Mouse (Mus musculus): ENCODE data around the gene Ccdc186. TPM values are rescaled to one million over a fixed set of nuclear protein-coding genes. Genes with fewer than 3 reads are reported as not detected.
"Not testable (repeated sequence)": the region's sequence is repeated elsewhere in the genome, so short reads cannot be mapped to it uniquely, and the experiment has no call there.

The Ccdc186 gene
- polyA plus RNA-seq, 1 experiment from 2014 or later, result 27.9 TPM

DNA sequence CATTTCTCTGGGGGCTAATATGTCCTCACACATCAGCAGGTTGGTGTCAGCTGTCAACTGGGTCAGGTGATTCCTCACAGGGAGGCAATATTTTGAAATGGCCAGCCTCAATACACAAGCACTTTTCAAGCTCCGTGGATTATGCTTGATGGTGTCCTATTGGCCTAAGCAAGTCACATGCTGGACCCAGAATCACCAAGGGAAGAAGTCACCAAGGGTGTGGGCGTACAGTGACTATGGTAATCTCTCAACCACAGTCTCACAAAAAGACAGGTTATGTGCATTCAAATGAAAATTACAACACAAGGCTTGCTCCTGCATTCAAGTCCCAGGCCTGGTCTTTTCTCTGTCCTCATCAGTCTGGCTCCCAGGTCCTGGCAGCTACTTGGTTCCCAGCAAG, 60.3 kb downstream of the Ccdc186 start:
- no peak for DNase-seq (ENCODE audit: low spot score)

DNA sequence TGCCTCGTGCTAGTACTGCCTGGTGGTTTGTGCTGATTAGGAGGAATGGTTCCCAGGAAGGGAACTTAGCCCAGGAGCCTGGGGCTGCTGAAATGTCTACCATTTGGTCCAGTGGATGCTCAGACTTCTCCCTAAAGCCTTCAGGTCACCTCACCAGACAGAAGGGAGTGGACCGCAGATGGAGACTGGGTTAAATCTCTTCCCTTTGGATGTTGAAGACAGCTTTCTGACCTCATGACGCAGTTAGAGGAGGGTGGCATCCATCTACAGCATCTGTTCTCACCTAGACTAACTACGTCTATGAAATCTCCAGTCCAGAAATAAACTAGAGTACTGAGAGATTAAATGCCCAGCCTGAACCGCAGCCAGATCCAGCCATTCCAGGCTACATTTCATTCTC, 60.9 kb downstream of the Ccdc186 start:
- no peak for ATAC-seq
- Histone ChIP-seq H3K4me3 (ENCODE audit: low read depth, low read length) (no peak overlapping the region), H3K27me3 (replicated peaks; ENCODE audit: insufficient read depth, low read length) (no peaks in the 10 kb centered on the region), H3K9ac (replicated peaks; ENCODE audit: low read depth) (no peak overlapping the region), H3K27ac (ENCODE audit: low read length) (no peak overlapping the region), H3K9me3 (ENCODE audit: low read length) (no peaks in the 10 kb centered on the region), H3K4me2 (replicated peaks; ENCODE audit: low read depth, low read length) (no peak overlapping the region), H3K4me1 (ENCODE audit: insufficient read depth, low read depth, low read length) (no peaks in the 10 kb centered on the region), H3K36me3 (ENCODE audit: insufficient read depth, low read length) (no peaks in the 10 kb centered on the region)
- no peak for DNase-seq (ENCODE audit: low spot score)
- 91% methylated on average over 5 of the region's 5 CpGs for WGBS
- TF ChIP-seq CTCF (IDR thresholded peaks at IDR 0.05) (no peak), EP300 (IDR thresholded peaks at IDR 0.05) (no peak)

More for the DNA sequence above, 60.3 kb downstream of the Ccdc186 start:
- H3K36me3 ChIP-seq (ENCODE audit: insufficient read depth, low read length), result no peaks in the 10 kb centered on the region
- 70% methylated on average over 2 of the region's 2 CpGs for WGBS
- H3K27ac ChIP-seq (ENCODE audit: low read length), result no peak overlapping the region
- no peaks in the 10 kb centered on the region for H3K4me1 ChIP-seq (ENCODE audit: insufficient read depth, low read depth, low read length)
- ATAC-seq, result no peak
- H3K4me2 ChIP-seq (replicated peaks; ENCODE audit: low read depth, low read length), result no peak overlapping the region
- TF ChIP-seq CTCF (IDR thresholded peaks at IDR 0.05), result no peak
- TF ChIP-seq EP300 (IDR thresholded peaks at IDR 0.05), result no peak
- H3K9me3 ChIP-seq (ENCODE audit: low read length), result no peaks in the 10 kb centered on the region
- no peak overlapping the region for H3K9ac ChIP-seq (replicated peaks; ENCODE audit: low read depth)
- no peak overlapping the region for H3K4me3 ChIP-seq (ENCODE audit: low read depth, low read length)
- H3K27me3 ChIP-seq (replicated peaks; ENCODE audit: insufficient read depth, low read length), result no peaks in the 10 kb centered on the region

DNA sequence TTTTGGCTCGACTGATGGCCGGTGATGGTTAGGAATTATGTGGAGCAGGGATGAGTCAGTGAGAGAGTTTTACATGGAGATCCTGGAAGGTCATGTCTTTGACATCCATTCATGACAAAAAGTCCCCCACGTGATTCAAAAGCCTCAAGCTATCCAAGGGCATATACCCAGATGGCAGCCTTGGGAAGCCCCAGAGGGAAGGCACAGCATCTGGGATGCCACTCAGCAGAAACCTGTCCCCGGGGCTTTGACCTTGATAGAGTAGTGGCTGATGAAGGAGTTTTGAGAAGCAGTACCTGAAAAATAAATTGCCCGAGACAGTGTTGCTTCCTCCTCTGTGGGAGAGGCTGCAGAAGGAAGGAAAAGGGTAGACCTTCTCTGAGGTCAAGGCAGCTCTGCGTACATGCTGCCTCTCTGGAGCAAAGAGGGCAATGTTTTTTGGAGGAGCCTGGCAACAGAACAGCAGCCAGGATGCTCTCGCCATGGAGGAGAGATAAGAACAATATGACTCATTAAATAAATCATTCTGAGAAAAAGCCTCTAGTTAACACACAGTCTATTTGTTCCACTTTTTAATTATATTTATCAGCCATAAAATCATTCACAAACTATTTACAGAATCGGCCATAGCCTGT, 61.6 kb downstream of the Ccdc186 start:
- no peaks in the 10 kb centered on the region for H3K36me3 ChIP-seq (ENCODE audit: insufficient read depth, low read length)
- H3K4me2 ChIP-seq (replicated peaks; ENCODE audit: low read depth, low read length), result no peak overlapping the region
- ATAC-seq (no peak), DNase-seq (ENCODE audit: low spot score) (no peak)
- no peak overlapping the region for H3K27ac ChIP-seq (ENCODE audit: low read length)
- no peak for TF ChIP-seq EP300 (IDR thresholded peaks at IDR 0.05)
- no peak for TF ChIP-seq CTCF (IDR thresholded peaks at IDR 0.05)
- H3K9ac ChIP-seq (replicated peaks; ENCODE audit: low read depth), result no peak overlapping the region
- H3K9me3 ChIP-seq (ENCODE audit: low read length), result no peaks in the 10 kb centered on the region
- H3K4me1 ChIP-seq (ENCODE audit: insufficient read depth, low read depth, low read length), result no peaks in the 10 kb centered on the region
- no peak overlapping the region for H3K4me3 ChIP-seq (ENCODE audit: low read depth, low read length)
- H3K27me3 ChIP-seq (replicated peaks; ENCODE audit: insufficient read depth, low read length), result no peaks in the 10 kb centered on the region
- WGBS, result 72% methylated on average over 8 of the region's 8 CpGs

DNA sequence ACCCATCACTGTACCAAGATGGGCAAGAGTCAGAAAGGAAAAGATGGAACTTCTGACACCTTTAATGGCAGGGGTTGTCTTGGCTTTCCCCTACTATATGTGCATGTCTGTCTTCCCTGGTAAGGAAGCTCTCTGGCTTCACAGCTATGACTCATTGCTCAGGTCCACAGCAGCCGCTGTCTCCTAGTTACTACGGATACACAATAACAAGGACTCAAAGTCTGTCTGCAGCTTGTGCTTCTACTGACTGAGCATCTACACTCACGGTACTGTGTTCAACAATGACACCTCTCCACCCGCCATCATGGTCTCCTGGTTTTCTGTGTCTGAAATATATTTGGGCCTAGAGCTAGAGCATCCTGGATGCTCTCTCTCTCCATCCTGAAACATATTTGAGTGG, 62.2 kb downstream of the Ccdc186 start:
- Histone ChIP-seq H3K4me3 (ENCODE audit: low read depth, low read length) (no peak overlapping the region), H3K9ac (replicated peaks; ENCODE audit: low read depth) (no peak overlapping the region), H3K9me3 (ENCODE audit: low read length) (no peaks in the 10 kb centered on the region), H3K27ac (ENCODE audit: low read length) (no peak overlapping the region), H3K4me1 (ENCODE audit: insufficient read depth, low read depth, low read length) (no peaks in the 10 kb centered on the region), H3K27me3 (replicated peaks; ENCODE audit: insufficient read depth, low read length) (no peaks in the 10 kb centered on the region), H3K4me2 (replicated peaks; ENCODE audit: low read depth, low read length) (no peak overlapping the region), H3K36me3 (ENCODE audit: insufficient read depth, low read length) (no peaks in the 10 kb centered on the region)
- TF ChIP-seq EP300 (IDR thresholded peaks at IDR 0.05), result no peak
- TF ChIP-seq CTCF (IDR thresholded peaks at IDR 0.05), result no peak
- 63% methylated on average over 4 of the region's 4 CpGs for WGBS
- ATAC-seq, result 0 out of 2 replicates have a peak, but pooled peaks have one; percentile 28
- DNase-seq (ENCODE audit: low spot score), result no peak

DNA sequence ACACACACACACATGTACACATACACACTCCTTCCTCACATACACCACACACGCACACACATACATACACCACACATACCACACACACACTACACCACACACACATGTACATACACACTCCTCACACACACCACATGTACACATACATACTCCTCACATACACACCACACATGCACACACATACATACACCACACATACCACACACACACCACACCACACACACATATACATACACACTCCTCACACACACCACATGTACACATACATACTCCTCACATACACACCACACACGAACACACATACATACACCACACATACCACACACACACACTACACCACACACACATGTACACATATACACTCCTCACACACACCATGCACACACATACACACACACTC, 63.7 kb downstream of the Ccdc186 start:
- Histone ChIP-seq H3K4me3 (ENCODE audit: low read depth, low read length) (no peak overlapping the region), H3K27ac (ENCODE audit: low read length) (no peak overlapping the region), H3K9ac (replicated peaks; ENCODE audit: low read depth) (no peak overlapping the region), H3K36me3 (ENCODE audit: insufficient read depth, low read length) (no peaks in the 10 kb centered on the region), H3K27me3 (replicated peaks; ENCODE audit: insufficient read depth, low read length) (no peaks in the 10 kb centered on the region), H3K4me2 (replicated peaks; ENCODE audit: low read depth, low read length) (no peak overlapping the region), H3K9me3 (ENCODE audit: low read length) (no peaks in the 10 kb centered on the region), H3K4me1 (ENCODE audit: insufficient read depth, low read depth, low read length) (no peaks in the 10 kb centered on the region)
- no peak for DNase-seq (ENCODE audit: low spot score)
- ATAC-seq, result no peak
- TF ChIP-seq CTCF (IDR thresholded peaks at IDR 0.05) (no peak), EP300 (IDR thresholded peaks at IDR 0.05) (no peak)
- 79% methylated on average over 2 of the region's 2 CpGs for WGBS

DNA sequence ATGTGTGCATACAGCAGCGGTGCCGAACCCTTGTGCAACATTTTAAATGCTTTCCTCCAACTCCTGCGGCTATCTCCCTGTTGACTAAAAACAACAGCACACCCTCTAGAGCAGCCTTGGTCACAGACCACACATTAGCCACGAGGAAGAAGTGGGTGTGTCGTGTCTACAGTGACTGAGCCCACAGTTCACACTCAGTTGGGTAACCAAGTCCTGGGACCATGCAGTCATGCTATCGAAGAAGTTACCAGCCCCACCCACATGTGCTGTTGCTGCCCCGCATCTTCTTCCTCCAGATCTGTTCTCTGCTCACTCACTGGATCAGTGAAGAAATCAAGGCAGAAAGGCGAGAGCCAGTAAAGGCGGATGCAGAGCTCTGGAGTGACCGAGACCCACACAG, 65.6 kb downstream of the Ccdc186 start:
- no peak overlapping the region for H3K27ac ChIP-seq (ENCODE audit: low read length)
- no peak overlapping the region for H3K4me2 ChIP-seq (replicated peaks; ENCODE audit: low read depth, low read length)
- no peak overlapping the region for H3K4me3 ChIP-seq (ENCODE audit: low read depth, low read length)
- DNase-seq (ENCODE audit: low spot score) (peak; percentile 37), ATAC-seq (peak; percentile 37; the same call in 1 of the 2 replicates)
- 77% methylated on average over 10 of the region's 10 CpGs for WGBS
- H3K9me3 ChIP-seq (ENCODE audit: low read length), result no peaks in the 10 kb centered on the region
- H3K9ac ChIP-seq (replicated peaks; ENCODE audit: low read depth), result no peak overlapping the region
- TF ChIP-seq CTCF (IDR thresholded peaks at IDR 0.05) (no peak), EP300 (IDR thresholded peaks at IDR 0.05) (no peak)
- H3K36me3 ChIP-seq (ENCODE audit: insufficient read depth, low read length), result no peaks in the 10 kb centered on the region
- H3K27me3 ChIP-seq (replicated peaks; ENCODE audit: insufficient read depth, low read length), result no peaks in the 10 kb centered on the region
- H3K4me1 ChIP-seq (ENCODE audit: insufficient read depth, low read depth, low read length), result no peaks in the 10 kb centered on the region

DNA sequence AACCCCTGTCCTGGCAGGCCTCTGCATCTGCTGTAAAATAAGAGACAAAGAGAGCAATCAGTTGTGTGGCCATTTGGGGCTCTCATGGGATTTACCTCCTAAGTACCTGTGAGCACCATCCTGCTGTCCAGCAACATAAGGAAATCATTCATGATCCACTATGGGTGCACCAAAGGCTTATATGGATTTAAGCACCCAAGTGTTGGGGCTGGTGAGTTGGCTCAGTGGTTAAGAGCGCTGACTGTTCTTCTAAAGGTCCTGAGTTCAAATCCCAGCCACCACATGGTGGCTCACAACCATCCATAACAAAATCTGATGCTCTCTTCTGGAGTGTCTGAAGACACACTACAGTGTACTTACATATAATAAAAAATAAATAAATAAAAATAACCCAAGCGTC, 67.5 kb downstream of the Ccdc186 start:
- not testable (repeated sequence) for H3K27ac ChIP-seq (ENCODE audit: low read length); H3K9ac ChIP-seq (replicated peaks; ENCODE audit: low read depth); H3K4me1 ChIP-seq (ENCODE audit: insufficient read depth, low read depth, low read length); ATAC-seq; H3K4me2 ChIP-seq (replicated peaks; ENCODE audit: low read depth, low read length); H3K9me3 ChIP-seq (ENCODE audit: low read length); DNase-seq (ENCODE audit: low spot score); H3K36me3 ChIP-seq (ENCODE audit: insufficient read depth, low read length); H3K27me3 ChIP-seq (replicated peaks; ENCODE audit: insufficient read depth, low read length); H3K4me3 ChIP-seq (ENCODE audit: low read depth, low read length)
- WGBS, result 95% methylated on average over 2 of the region's 2 CpGs

Measured in lung, postnatal 0 days (tissue).